Mouse (Mus musculus) cerebellum, adult 18-20 months (tissue): ENCODE measurements around the gene Comt.

ENCODE experiments used
- DNase-seq, 2 experiments: peaks; one replicate each; pipeline ENCODE4 v3.0.0; 2021

Comt gene

GRCm38 (mm10) chr16:18430641-18431212, 4.1 kb upstream of the Comt start:
- DNase-seq: no peak

GRCm38 (mm10) chr16:18429641-18430040, 3.0 kb upstream of the Comt start:
- DNase-seq: no peak

DNA sequence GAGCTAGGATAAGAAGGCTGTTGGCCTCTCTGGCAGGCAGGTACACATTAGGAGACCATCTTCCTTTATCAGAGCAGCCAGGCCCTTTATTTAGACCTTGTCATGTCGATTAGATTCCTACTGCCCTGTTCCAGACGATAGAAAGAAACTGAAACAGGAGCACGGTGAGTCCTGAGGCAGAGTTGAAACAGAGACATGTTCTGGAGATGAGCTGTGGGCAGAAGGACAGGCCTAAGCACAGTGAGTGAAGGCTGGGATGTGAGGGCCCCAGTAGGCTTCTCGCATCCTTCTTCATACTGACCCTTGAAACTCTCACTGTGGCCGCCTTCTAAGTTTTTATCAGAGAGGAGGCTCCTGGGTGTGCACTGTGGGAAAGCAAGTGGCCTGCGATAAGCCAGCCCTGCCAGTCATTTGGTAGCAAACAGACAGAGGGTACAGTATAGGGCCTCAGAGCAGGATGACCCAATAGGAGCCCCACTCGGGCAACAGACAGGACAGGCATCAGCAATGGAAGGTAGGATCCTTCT, 1.9 kb upstream of the Comt start:
- DNase-seq: no peak

DNA sequence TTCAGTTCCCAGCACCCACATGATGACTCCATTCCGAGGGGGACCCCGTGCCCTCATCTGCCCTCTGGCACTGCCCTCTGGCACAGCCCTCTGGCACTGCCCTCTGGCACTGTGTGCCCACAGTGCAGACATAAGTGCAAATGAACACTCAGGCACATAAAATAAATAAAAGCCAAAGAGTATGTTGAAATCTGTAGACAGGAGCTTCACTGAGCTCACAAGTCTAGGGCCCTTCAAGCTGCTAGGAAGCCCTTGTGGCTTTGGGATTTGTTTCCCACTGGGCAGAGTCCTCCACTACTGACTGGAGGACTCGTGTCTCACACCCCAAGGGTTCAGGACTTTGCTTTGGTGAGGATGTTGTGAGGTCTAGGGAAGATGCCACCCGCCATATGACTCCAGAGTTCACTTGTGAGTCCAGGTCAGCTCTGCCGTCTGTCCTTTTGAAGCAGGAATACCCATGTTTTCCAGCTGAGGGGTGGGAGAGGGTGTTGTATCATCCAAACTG, 1.4 kb upstream of the Comt start:
- no peak for DNase-seq

DNA sequence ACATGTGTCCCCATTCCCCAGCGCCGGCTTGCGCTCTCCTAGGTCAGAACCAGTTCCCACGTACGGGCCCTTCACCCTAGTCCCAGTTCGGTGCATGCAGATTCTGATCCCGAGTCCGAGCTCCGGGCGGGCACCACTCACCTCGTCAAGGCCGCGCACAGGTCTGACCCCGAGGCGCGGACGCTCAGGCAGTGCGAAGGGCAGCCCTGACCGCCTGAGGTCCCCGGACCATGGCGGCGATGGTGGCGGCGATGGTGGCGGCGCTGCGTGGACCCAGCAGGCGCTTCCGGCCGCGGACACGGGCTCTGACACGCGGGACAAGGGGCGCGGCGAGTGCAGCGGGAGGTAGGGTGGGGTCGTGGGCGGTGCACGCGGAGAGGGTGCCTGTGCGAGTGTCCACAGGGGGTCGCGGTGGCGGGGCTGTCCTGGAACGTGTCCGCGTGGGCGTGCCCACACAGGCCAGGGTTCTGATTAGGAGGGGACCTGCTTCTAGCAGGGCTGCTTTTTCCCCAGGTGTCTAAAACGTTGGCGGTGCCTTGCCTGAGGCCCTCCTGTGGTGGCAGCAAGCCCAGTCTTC, 349 bp downstream of the Comt start, which contains the start of gene Txnrd2:
Gene Txnrd2, plus strand, starts transcription at position 170 of the 577 bp plus-strand sequence.
- peak; percentile 75 to 84 for DNase-seq

DNA sequence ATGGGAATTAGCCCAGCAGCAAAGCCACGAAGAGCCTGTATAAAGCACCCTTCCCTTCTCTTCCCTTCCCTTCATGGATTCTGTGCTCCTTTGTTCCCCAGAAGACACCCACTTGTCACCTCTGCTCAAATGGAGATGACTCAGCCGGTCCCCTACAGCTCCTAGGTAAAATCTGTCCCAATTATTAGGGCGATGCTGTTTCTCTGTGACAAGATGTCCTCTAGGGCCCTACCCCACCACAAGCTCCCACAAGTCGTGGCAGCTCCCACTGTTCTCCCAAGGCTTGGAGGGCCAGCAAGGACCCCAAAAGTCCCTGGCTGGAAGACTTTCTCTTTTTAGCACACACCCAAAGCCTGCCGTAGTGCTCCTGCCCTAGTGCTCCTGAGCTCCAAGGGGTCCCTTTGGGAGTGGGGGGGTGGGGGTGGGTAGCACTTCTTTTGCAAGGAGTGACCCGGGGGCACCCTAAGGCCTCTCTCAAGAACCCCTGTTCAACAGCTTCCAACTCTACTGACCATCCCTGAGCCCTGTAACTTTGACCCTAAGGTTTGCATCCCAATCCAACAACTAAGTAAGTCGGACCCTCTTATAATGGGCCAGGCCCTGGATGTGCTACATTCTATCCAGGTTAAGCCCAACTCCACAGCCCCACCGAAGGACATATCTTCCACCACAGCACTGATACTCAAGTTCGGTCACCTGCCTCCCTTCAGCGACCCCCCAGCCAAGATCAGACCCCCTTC, 1.0 kb downstream of the Comt start:
- peak; percentile 33 to 40 for DNase-seq

GRCm38 (mm10) chr16:18424364-18425045, 2.1 kb downstream of the Comt start:
- no peak for DNase-seq

GRCm38 (mm10) chr16:18423915-18424265, 2.8 kb downstream of the Comt start:
- DNase-seq: no peak

- DNase-seq: no peak
Measured at GRCm38 (mm10) chr16:18423203-18423914, 3.3 kb downstream of the Comt start.

DNA sequence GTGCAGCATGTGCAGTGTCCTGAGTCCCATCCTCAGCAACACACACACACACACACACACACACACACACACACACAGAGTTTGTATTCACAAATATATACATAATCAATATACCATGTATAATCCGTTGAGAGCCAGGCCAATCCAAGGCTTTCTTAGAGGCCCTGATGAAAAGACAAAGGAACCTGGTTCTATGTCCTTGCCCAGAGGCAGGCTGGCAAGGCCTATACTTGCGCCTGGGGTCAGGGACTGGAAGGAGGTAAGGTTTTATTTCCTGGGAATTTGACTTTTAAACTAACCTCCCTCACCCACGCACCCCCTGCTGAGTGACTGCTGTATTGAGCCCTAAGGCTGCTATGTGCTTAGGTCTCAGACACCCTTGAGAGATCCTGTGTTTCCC, 6.1 kb downstream of the Comt start:
- no peak for DNase-seq

DNA sequence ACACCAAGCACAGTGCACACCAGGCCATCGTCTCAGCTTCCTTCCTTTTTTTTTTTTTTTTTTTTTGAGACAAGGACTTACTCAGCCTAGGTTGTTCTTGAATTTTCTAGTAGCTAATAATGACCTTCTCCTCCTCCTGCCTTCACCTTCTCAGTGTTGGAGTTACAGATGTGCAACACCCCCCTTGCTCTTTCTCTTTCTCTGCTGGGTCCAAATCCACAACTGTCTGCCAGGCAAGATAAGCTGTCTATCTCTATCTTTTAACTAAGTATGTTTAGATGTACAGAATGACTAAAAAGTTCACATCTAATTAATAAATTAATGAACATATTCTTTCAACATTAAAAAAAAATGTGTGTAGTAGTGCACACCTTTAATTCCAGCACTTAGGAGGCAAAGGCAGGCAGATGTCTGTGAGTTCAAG, 7.0 kb downstream of the Comt start:
- DNase-seq: no peak

- DNase-seq: no peak
Measured at GRCm38 (mm10) chr16:18418756-18419602, 7.7 kb downstream of the Comt start.

GRCm38 (mm10) chr16:18417491-18417890, 9.2 kb downstream of the Comt start:
- no peak for DNase-seq

- DNase-seq: no peak
Measured at GRCm38 (mm10) chr16:18416837-18417236, 9.8 kb downstream of the Comt start.

DNA sequence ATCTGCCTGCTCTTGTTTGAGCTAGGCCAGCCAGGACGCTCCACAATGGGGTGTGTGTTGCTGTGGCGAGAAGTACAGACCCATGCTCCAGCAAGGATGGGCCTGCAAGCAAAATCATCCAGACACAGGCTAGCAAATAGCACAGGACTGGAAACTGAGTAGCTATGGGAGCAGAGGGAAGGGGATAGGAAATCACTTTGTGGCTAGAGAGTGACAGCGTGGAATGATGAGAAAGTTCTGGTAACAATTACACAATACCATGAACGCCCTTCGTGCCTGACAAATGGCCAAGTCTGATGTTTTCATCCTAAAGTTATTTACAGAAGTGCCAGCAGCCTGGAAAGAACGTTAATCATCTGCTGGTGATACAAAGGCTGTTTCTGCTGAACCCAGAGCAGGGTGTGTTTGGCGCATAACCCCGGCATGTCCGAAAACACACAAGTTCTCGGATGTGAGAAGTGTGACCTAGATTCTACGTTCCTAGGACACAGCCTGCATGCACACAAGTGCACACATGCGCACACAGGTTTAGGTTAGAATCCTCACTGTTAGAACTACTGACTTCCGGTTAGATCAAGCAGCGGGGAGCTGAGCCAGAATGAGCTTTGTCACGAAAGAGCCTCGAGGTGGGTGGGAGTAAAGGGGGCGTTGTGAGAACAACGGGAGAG, 10.4 kb downstream of the Comt start:
- DNase-seq: no peak

- DNase-seq: no peak
Measured at GRCm38 (mm10) chr16:18413032-18413816, 13.4 kb downstream of the Comt start.

DNA sequence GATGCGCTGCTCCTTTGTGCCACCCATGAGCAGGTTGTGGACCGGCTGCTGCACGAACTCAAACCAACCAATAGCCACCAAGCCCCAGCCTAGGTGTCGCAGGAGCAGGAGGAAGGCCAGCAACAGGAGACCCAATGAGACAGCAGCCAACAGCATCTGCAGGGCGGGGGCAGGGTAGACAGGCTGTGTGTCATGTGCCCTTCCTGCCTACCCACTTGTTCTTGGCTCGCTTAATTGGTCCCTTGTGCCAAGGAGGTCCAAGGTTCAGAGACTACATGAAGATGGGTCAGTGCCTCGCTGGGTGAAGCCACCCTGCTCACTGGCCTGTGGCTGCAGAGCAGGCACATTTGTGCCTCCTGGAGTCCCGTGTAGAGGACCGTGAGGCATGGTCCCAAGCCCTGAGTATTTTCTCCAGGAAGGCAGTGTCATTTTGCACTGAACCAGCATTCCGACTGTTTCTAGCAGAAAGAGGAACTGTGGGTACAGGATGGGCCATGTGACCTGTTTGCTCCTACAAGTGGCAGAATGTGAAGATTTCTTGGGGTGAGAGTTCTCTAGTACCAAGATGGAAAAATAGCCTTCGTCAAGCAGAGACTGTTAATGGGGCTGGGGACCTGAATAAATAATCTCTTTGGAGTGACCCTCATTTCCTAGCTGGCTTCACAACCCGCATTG, 14.7 kb downstream of the Comt start:
- DNase-seq: peak; percentile 51 to 58

DNA sequence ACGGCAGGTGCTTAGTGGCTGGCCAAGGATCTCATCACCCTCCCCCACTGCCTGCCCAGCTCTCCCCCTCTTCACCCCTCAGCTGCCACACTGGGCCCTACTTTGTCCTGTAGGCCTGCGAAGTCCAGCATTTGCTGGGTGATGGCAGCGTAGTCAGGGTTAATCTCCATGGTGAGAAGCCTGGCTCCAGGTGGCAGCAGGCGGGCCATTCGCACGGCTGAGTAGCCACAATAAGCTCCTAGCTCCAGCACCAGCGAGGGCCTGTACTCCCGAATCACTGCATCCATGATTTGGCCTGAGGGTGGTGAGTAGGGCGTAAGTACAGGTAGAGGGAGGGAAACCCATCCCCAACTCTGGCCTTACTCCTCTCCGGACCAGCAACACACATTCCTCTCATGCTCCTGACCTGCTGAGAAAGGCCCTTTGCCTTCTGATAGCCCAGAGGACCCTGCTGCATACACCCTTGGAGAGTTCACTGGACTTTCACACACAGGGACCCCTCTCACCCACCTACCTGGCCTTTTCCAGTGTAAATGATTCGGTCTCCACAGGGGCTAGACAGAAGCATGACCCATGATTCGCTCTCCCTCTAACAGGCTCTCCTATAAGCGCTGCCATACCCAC, 15.5 kb downstream of the Comt start:
- DNase-seq: peak in 1 of 2 experiments; percentile 54

DNA sequence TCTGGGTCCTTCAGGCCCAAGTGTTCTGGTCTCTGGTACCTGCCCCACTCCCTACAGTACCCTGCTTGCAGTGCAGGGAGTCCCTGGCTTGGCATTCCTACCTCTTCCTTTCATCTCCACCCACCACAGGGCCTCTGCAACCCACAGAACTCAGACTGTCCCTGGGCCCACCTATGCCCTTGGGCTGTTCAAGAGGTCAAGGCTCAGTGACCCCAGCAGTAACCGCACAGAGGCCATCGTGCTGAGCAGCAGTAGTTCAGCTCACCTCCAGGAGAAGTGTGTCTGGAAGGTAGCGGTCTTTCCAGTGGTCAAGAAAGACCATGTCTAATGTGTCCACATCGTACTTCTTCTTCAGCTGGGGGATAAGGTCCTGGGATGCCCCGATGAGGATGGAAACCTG, 16.2 kb downstream of the Comt start:
- no peak for DNase-seq
